Mouse (Mus musculus): ENCODE results near the gene Slc6a3.
A peak's percentile ranks its signal among the peaks of the same experiment; 100 is the strongest.

Gene Slc6a3

GRCm38 (mm10) chr13:73536403-73536821, at the start of gene Slc6a3:
TSS of gene Slc6a3 (plus strand) at chr13:73536747.
- peak; percentile 59 to 63 for DNase-seq

- DNase-seq = no peak
These were observed 48.4 kb upstream of the Slc6a3 start for GRCm38 (mm10) chr13:73488105-73488504.

- no peak for DNase-seq
These were observed 47.8 kb upstream of the Slc6a3 start for GRCm38 (mm10) chr13:73488707-73489106.

- peak in 1 of 2 experiments; percentile 36 for DNase-seq
These were observed 46.6 kb upstream of the Slc6a3 start for GRCm38 (mm10) chr13:73489986-73490385.

GRCm38 (mm10) chr13:73490564-73491170, 45.9 kb upstream of the Slc6a3 start:
- no peak for DNase-seq

GRCm38 (mm10) chr13:73493183-73493582, 43.4 kb upstream of the Slc6a3 start:
- no peak for DNase-seq

- no peak for DNase-seq
These were observed 42.0 kb upstream of the Slc6a3 start for GRCm38 (mm10) chr13:73494528-73494927.

GRCm38 (mm10) chr13:73496137-73496536, 40.4 kb upstream of the Slc6a3 start:
- DNase-seq = no peak

GRCm38 (mm10) chr13:73499893-73500604, 36.5 kb upstream of the Slc6a3 start:
- peak in 1 of 2 experiments; percentile 50 for DNase-seq

GRCm38 (mm10) chr13:73502719-73503118, 33.8 kb upstream of the Slc6a3 start:
- DNase-seq = peak in 1 of 2 experiments; percentile 45

GRCm38 (mm10) chr13:73505686-73506467, 30.7 kb upstream of the Slc6a3 start:
- DNase-seq = peak; percentile 61 to 83

GRCm38 (mm10) chr13:73508817-73509550, 27.6 kb upstream of the Slc6a3 start:
- DNase-seq = peak; percentile 44 to 57

- DNase-seq = no peak
These were observed 26.7 kb upstream of the Slc6a3 start for GRCm38 (mm10) chr13:73509869-73510268.

- peak; percentile 46 to 78 for DNase-seq
These were observed 23.5 kb upstream of the Slc6a3 start for GRCm38 (mm10) chr13:73512776-73513673.

GRCm38 (mm10) chr13:73516886-73517285, 19.7 kb upstream of the Slc6a3 start:
- DNase-seq = no peak

GRCm38 (mm10) chr13:73533716-73534115, 2.8 kb upstream of the Slc6a3 start:
- no peak for DNase-seq

- no peak for DNase-seq
These were observed 1.3 kb upstream of the Slc6a3 start for GRCm38 (mm10) chr13:73535287-73535686.

GRCm38 (mm10) chr13:73536824-73537223, 277 bp downstream of the Slc6a3 start:
- DNase-seq = no peak

- DNase-seq = no peak
These were observed 27.7 kb downstream of the Slc6a3 start for GRCm38 (mm10) chr13:73564201-73564600.

- no peak for DNase-seq
These were observed 38.5 kb downstream of the Slc6a3 start for GRCm38 (mm10) chr13:73575051-73575450.

GRCm38 (mm10) chr13:73577277-73577676, 40.7 kb downstream of the Slc6a3 start:
- no peak for DNase-seq

GRCm38 (mm10) chr13:73591488-73591887, 54.9 kb downstream of the Slc6a3 start:
- DNase-seq = no peak
